ENCODE assay signal across 8 mouse cellular contexts in genomic region chr10:50894170-50894991, GRCm38 (mm10). TPM values are rescaled to one million over a fixed set of nuclear protein-coding genes. Genes with fewer than 3 reads are reported as not detected.
DNase-seq lines count a peak whose midpoint lies in the region; ATAC-seq and TF ChIP-seq lines count a peak whose summit lies in the region.

Sim1 (plus strand) TSS chr10:50894754.

- peak; percentile 45 to 52 for DNase-seq in lung, adult 18-20 months
- DNase-seq in lung, adult 2 months = no peak
- peak; percentile 83 for DNase-seq in brain, embryonic 18.5 days (ENCODE audit: low read depth, low spot score)
- peak; percentile 97 for DNase-seq in forebrain, embryonic 14.5 days (ENCODE audit: low spot score)
- DNase-seq in induced T-regulatory cell, adult 2 months (ENCODE audit: low read depth) = peak; percentile 65
- DNase-seq in neural tube, embryonic 10.5 days (ENCODE audit: extremely low spot score, low spot score) = peak; percentile 92
- no peak for DNase-seq in MN1 (ENCODE audit: low spot score)

- H3K4me3 ChIP-seq in lung, adult 2 months (replicated peaks; ENCODE audit: extremely low read depth, low read depth, low read length) = no peak within 1 kb of the TSS
- H3K4me3 ChIP-seq in forebrain, embryonic 14.5 days (ENCODE audit: low read depth, low read length) = peak within 1 kb of the TSS; percentile 42
- H3K4me3 ChIP-seq in liver, embryonic 12.5 days = peak within 1 kb of the TSS; percentile 52

- H3K27me3 ChIP-seq in forebrain, embryonic 14.5 days (replicated peaks; ENCODE audit: control insufficient read depth, insufficient read depth, low read length) = peaks cover 77% of the 10 kb centered on the region
- H3K27me3 ChIP-seq in liver, embryonic 12.5 days (replicated peaks) = peaks cover 94% of the 10 kb centered on the region

- TF ChIP-seq POLR2A in lung, adult 2 months (IDR thresholded peaks at IDR 0.05; ENCODE audit: borderline replicate concordance, extremely low read depth, low read depth, low read length) = no peak

- H3K4me2 ChIP-seq in forebrain, embryonic 14.5 days (ENCODE audit: low read length) = peak within 1 kb of the TSS; percentile 83
- peak within 1 kb of the TSS; percentile 68 for H3K4me2 ChIP-seq in liver, embryonic 12.5 days

- TF ChIP-seq CTCF in lung, adult 2 months (IDR thresholded peaks at IDR 0.05; ENCODE audit: insufficient read depth, low read length) = no peak

- ATAC-seq in forebrain, embryonic 14.5 days = peak; percentile 97
- peak; percentile 70 for ATAC-seq in liver, embryonic 12.5 days

- H3K9ac ChIP-seq in forebrain, embryonic 14.5 days (ENCODE audit: low read length) = peak within 1 kb of the TSS; percentile 54; the same call in 1 of the 2 replicates
- no peak within 1 kb of the TSS for H3K9ac ChIP-seq in liver, embryonic 12.5 days

- H3K9me3 ChIP-seq in forebrain, embryonic 14.5 days (replicated peaks; ENCODE audit: control insufficient read depth, low read length) = no peaks in the 10 kb centered on the region
- no peaks in the 10 kb centered on the region for H3K9me3 ChIP-seq in liver, embryonic 12.5 days (replicated peaks)

- no peak within 1 kb of the TSS for H3K27ac ChIP-seq in forebrain, embryonic 14.5 days (ENCODE audit: low read depth, low read length)
- no peak within 1 kb of the TSS for H3K27ac ChIP-seq in liver, embryonic 12.5 days

- 2% methylated on average over 62 of the region's 62 CpGs for WGBS in lung, adult 2 months
- WGBS in forebrain, embryonic 14.5 days = under 1% methylated on average over 54 of the region's 62 CpGs
- WGBS in liver, embryonic 12.5 days (ENCODE audit: insufficient replicate concordance) = 1% methylated on average over 62 of the region's 62 CpGs

- peaks cover 2% of the 10 kb centered on the region; the same call in 1 of the 2 replicates for H3K4me1 ChIP-seq in lung, adult 2 months (ENCODE audit: control insufficient read depth, insufficient read depth, low read length)
- H3K4me1 ChIP-seq in forebrain, embryonic 14.5 days (ENCODE audit: control insufficient read depth, insufficient read depth, low read length) = peaks cover 8% of the 10 kb centered on the region; the same call in 1 of the 2 replicates
- H3K4me1 ChIP-seq in liver, embryonic 12.5 days = peaks cover 14% of the 10 kb centered on the region

- H3K36me3 ChIP-seq in forebrain, embryonic 14.5 days (ENCODE audit: control insufficient read depth, insufficient read depth, low read length) = no peaks in the 10 kb centered on the region
- H3K36me3 ChIP-seq in liver, embryonic 12.5 days = no peaks in the 10 kb centered on the region

RNA-seq across cellular contexts. Expression of gene Sim1, which starts in this region (rescaled TPM):
- 0.19 TPM in 1 of 2 replicates, not detected in the other for polyA plus RNA-seq in lung, adult 2 months (2012; rRNA removed)
- 1.5 and 1.8 TPM in 2 replicates for polyA plus RNA-seq in forebrain, embryonic 14.5 days (2014; fragmentation: Nextera tagmentation; extraction: Ambion mirVana)
- 0.02 TPM in 1 of 2 replicates, not detected in the other for polyA plus RNA-seq in liver, embryonic 12.5 days (2016; fragmentation: Nextera tagmentation; extraction: Ambion mirVana)

Comparison
In these comparisons a context has a peak if more than half of its experiments do, and no peak if none do; other contexts are left out.
1. DNase-seq: peak in lung, adult 18-20 months (2 of 2), brain, embryonic 18.5 days (single experiment), forebrain, embryonic 14.5 days (single experiment), induced T-regulatory cell, adult 2 months (single experiment) and neural tube, embryonic 10.5 days (single experiment); none in lung, adult 2 months (single experiment) and MN1 (single experiment).
2. Peak in ATAC-seq, H3K4me3 ChIP-seq and H3K4me2 ChIP-seq in liver, embryonic 12.5 days; RNA of the gene not detected or under 1 TPM.